Mouse (Mus musculus) bone marrow, adult 2 months (tissue): ENCODE measurements around the gene Pdlim1. TPM values are rescaled to one million over a fixed set of nuclear protein-coding genes. Genes with fewer than 3 reads are reported as not detected.

Experiments
- H3K27ac ChIP-seq: fragments of 200-500 bp; 2 replicates; pipeline ENCODE4 v1.5.1; 2012; ENCODE audit warnings: low read depth, mild to moderate bottlenecking, control low read depth, inconsistent platforms, low read length; ENCODE audit not compliant: control insufficient read depth, poor library complexity, insufficient read depth
- H3K4me1 ChIP-seq: fragments of 200-500 bp; 2 replicates; pipeline ENCODE4 v1.6.1; 2011; ENCODE audit warnings: low read length; ENCODE audit not compliant: control insufficient read depth, insufficient read depth
- H3K4me3 ChIP-seq: fragments of 200-500 bp; replicated peaks from 2 replicates; pipeline ENCODE3; 2011; ENCODE audit warnings: mild to moderate bottlenecking, low read depth, low read length, control low read depth; ENCODE audit not compliant: control insufficient read depth
- CTCF ChIP-seq: fragments of 200-500 bp; IDR thresholded peaks from 2 replicates; pipeline ENCODE4 v1.5.1; 2011; ENCODE audit warnings: low read length, control low read depth; ENCODE audit not compliant: control insufficient read depth, insufficient read depth
- POLR2A ChIP-seq: fragments of 200-500 bp; IDR thresholded peaks from 2 replicates; pipeline ENCODE4 v1.6.1; 2011; ENCODE audit warnings: low read depth, mild to moderate bottlenecking, control low read depth, low read length, borderline replicate concordance; ENCODE audit not compliant: control insufficient read depth
- WGBS: fragments of 180-500 bp; shearing (Covaris S2); methylation state at CpG from one replicate; pipeline ENCODE4 v1.1.7; 2018; 5-methylcytosine and 5-hydroxymethylcytosine counted together
- polyA plus RNA-seq: library from polyadenylated mRNA; stranded (reverse); fragments of >200 nt; gene quantifications from 2 replicates; pipeline ENCODE4 v1.2.4, GENCODE M21; 2011; ENCODE audit warnings: low replicate concordance; ENCODE audit not compliant: missing spikeins, insufficient read depth, insufficient read length

Pdlim1 gene
- polyA plus RNA-seq, 1 experiment, result 34.1 TPM

DNA sequence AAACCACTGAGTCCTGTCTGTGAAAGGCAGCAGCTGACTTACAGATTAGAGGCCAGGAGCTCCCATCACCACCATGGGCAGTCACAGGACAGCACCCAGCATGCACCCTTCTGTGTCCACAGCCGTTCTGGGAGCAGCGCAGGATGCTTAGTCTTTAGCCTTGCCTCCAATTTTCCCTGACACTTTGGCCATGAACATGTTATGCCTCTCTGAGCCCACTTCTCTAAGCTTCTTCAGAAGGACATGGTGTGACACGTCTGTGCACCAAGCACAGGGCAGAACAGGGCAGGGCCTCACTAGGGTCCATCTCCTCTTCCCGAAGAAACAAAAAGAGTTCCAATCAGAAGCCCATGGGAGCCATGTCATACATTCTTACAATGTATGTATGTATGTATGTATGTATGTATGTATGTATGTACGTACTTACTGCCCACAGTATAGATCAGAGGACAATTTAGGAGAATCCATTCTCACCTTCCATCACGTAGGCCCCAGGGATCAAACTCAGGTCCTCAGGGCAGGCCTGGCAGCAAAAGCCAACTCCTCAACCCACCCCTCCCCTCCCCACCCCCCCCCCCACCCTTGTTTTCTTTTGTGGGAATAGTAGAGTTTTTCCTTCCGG is 24.9 kb downstream of the Pdlim1 start:
- Histone ChIP-seq H3K4me3 (no peak overlapping the region), H3K4me1 (no peaks in the 10 kb centered on the region; the same call in 1 of the 2 replicates), H3K27ac (no peak overlapping the region)
- 92% methylated on average over 7 of the region's 7 CpGs for WGBS
- TF ChIP-seq POLR2A (no peak), CTCF (no peak)

DNA sequence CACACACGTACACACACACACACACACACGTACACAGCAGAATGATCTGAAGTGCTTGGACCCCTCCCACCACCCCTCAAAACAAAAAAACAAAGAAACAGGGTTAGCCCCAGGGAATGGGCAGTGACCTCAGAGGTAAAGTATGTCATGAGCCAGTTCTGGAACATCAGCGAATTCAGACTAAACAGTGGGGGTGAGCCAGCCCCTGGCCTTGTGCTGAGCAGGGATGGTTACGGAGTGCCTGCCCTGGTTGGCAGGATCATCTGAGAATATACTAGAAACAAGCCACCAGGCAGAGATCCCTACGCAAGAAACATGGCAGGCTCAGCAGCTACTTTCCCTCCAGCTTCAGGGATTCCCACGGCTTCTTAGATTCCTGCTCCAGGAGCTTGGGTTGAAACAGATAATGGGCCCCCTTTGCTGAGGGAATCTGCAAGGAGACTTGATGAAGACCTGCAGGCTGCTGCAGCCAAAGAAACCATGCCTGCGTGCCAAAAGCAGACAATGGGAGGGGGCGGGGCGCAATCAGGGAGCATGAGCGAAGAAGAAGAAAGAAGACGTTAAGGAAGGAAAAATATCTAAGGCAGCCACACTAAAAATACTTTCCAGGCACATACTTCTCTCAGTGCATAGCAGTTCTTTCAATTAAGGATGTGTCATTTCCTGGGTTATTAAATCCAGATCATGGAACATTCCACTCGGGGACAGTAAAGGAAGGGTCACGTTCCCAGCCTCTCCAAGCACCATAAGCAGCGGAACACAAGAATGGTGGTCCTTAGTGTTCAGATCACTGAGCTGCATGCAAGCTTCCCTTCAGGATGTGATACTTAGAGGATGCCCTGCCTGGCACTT is 30.6 kb downstream of the Pdlim1 start:
- H3K4me3 ChIP-seq, result no peak overlapping the region
- TF ChIP-seq CTCF (no peak), POLR2A (no peak)
- no peak overlapping the region for H3K27ac ChIP-seq
- H3K4me1 ChIP-seq, result no peaks in the 10 kb centered on the region; the same call in 1 of the 2 replicates
- WGBS, result 80% methylated on average over 14 of the region's 14 CpGs

DNA sequence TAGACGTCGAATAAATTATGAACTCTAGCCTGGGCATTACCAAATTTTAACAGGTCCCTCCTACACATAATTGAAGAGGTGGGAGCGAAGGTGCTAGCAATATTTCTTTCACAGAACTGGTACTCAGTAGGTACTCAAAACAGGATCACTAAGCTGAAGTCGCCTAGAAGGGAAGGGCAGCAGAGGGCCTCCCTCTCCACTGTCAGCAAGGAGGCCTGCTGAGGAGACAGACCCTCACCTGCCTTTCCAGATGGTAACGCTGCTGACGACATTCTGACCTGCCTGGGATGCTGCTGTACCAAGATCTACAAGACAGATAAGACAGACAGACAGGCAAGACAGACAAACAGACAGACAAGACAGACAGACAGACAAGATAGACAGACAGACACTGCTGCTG is 31.3 kb downstream of the Pdlim1 start:
- Histone ChIP-seq H3K4me1 (no peaks in the 10 kb centered on the region; the same call in 1 of the 2 replicates), H3K4me3 (no peak overlapping the region), H3K27ac (no peak overlapping the region)
- WGBS, result 74% methylated on average over 6 of the region's 6 CpGs
- no peak for TF ChIP-seq POLR2A
- TF ChIP-seq CTCF, result no peak

DNA sequence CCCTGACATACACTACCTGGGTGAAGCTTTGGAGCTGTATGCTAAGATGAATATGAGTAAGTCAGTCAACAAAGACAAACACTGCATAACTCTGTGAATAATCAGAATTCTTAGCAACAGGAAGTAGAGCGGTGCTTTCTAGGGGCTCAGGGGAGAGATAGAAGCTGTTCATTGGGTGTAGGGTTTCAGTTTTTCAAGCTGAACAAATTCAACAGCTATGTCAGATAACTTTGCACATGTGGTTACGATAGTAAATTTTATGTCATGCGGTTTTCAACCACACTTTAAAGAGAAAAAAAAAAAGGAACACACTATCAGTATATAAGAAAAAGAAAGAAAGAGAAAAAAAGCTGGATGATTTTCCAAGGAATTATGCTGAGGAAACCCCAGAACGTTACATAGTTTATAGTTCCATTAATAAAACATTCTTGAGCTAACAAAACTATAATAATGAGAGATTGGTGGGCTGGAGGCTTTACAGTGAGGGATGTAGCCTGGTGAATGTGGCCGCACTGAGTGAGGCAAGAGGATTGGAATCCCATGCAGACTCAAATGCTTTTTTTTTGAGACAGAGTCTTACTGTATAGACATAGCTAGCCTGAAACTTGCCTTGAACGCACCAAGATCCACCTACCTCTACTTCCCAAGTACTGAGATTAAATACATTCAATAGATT is 33.3 kb downstream of the Pdlim1 start:
- Histone ChIP-seq H3K4me1 (no peaks in the 10 kb centered on the region; the same call in 1 of the 2 replicates), H3K27ac (no peak overlapping the region), H3K4me3 (no peak overlapping the region)
- no peak for TF ChIP-seq POLR2A
- no peak for TF ChIP-seq CTCF
- 34% methylated on average over 6 of the region's 6 CpGs for WGBS

DNA sequence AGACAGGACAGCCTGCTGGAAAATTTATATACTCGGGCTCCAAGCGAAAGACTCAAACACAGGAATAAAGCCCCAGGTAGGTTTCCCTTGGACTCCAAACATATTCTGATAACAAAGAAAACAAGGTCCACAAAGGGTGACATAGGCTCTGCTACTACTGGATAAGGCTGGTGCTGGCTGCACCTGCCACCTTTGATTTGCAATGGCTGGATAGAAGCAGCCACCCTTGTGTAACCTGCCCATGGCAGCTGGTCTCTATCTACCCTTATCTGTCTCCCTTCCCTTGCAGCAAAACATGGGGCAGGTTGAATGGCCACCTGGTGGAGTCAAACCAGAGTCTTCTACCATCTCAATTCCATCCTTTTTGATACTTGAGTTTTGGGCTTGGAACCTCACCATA is 39.1 kb downstream of the Pdlim1 start:
- TF ChIP-seq CTCF (no peak), POLR2A (no peak)
- Histone ChIP-seq H3K4me1 (no peaks in the 10 kb centered on the region), H3K27ac (no peak overlapping the region), H3K4me3 (no peak overlapping the region)
- WGBS, result 84% methylated on average over 2 of the region's 2 CpGs

DNA sequence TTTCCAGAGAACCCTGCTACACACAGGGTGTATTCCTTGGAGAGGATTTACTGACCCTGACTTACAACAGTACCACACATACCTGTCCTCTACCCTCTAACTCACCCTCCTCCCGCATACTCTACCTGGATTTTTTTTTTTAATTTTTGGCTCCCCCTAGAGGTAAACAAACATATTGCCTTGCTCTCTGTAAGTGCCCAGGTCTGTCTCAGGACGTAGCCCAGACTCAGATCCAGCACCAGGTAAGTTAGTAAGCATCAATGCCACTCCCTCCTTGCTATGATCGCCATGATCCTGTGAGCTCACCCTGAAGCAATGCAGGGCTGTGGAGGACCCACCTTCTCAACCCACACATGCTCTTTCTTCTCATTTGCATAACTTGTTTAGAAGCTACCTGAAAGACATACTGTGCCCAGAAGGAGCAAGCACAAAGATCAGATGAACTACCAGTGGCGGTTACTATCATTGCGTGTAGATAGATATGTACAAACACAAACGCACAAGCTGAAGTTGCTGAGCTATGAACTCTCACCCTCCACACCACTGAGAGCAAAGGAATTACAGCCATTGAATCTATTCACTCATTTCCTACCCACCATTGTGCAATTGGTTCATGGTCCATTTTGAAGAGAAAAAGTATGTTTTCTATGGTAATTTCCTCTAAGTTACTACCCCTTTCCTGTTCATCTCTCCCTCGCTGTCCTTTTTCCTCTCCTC is 39.7 kb downstream of the Pdlim1 start:
- TF ChIP-seq CTCF (no peak), POLR2A (no peak)
- Histone ChIP-seq H3K27ac (no peak overlapping the region), H3K4me3 (no peak overlapping the region), H3K4me1 (no peaks in the 10 kb centered on the region)
- WGBS, result 73% methylated on average over 7 of the region's 7 CpGs

DNA sequence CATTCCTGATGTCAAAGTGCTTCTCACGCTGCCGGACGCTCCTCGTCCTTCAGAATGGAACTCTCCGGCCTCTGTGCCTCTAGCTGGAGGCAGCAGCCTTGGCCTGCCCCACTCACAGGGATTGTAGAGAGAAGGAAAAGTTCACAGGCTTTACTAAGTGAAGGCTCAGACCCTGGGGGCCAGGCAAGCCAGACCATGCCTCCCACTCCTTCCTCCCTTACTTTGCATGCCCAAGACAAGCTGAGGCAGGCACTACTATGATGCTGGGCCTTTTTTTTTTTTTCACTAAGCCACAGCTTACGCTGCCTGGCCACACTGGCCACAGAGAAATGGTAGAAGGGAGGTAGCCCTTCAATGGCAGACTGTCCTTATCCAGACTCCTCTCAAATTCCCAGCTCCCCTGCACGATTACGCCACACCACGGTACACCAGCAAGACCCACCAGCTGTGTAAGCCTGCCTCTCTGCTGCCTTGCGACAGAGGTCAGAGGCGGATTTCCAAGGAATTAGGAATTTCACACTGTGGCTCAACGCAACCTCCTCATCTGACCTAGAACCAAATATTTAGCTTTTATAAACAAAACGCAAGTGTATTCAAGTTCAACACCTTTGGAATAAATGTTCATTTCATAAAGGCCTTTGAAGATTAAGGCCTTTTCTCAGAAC is 40.4 kb downstream of the Pdlim1 start:
- Histone ChIP-seq H3K4me3 (no peak overlapping the region), H3K4me1 (no peaks in the 10 kb centered on the region), H3K27ac (no peak overlapping the region)
- TF ChIP-seq POLR2A (no peak), CTCF (no peak)
- 88% methylated on average over 13 of the region's 13 CpGs for WGBS
